Mouse (Mus musculus): ENCODE measurements around the gene Hrc. TPM values are rescaled to one million over a fixed set of nuclear protein-coding genes. Genes with fewer than 3 reads are reported as not detected.

The Hrc gene
- polyA plus RNA-seq, 1 experiment from 2014 or later = 2.0 TPM

DNA sequence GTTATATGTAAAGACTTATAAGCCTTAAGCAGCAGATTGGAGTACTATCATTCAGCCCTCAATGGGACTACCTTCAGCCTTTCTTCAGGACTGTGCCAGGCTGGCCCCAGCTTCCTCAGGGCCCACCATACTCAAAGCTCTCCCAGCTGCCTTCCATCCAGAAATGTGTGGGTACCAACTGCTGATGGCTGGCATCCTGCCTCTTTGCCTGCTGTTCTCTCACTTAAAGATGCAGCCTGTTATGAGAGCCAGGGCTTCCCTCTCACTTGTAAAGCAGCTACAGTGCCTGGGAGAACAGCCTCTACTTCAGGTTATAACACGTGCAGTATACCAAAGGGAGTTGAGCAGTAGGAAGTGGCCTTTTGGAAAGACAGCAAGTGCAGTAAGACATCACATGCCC is 41.0 kb downstream of the Hrc start:
- 83% methylated on average over 1 of the region's 1 CpGs for WGBS
- peaks cover 66% of the 10 kb centered on the region for H3K36me3 ChIP-seq (ENCODE audit: control insufficient read depth, insufficient read depth, low read length)
- H3K4me1 ChIP-seq (replicated peaks; ENCODE audit: control insufficient read depth, insufficient read depth, low read length) = no peaks in the 10 kb centered on the region
- no peaks in the 10 kb centered on the region for H3K9me3 ChIP-seq (ENCODE audit: control insufficient read depth, low read length)
- no peak for ATAC-seq (ENCODE audit: low read depth)
- H3K27me3 ChIP-seq (ENCODE audit: control insufficient read depth, insufficient read depth, low read depth, low read length) = no peaks in the 10 kb centered on the region
- H3K4me3 ChIP-seq (ENCODE audit: low read length) = no peak overlapping the region
- no peak overlapping the region for H3K4me2 ChIP-seq (ENCODE audit: low read depth, low read length)
- no peak overlapping the region for H3K27ac ChIP-seq (ENCODE audit: low read length)
- no peak overlapping the region for H3K9ac ChIP-seq (ENCODE audit: low read length)

DNA sequence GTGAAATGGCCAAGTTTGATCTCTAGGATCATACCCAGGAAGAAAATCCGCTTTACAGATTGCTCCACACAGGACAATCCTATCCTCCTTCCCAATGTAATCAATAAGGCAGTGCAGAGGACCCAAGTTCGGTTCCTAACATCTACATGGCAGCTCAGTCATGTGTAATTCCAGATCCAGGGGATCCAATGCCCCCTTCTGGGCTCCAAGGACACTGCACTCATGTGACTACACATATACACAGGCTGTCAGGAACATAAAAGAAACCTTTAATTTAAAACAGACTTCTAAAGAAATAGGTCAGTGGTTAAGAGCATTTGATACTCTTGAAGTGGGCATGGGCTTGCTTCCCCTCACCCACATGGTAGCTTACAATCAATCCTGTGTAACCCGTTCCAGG is 51.0 kb downstream of the Hrc start:
- H3K36me3 ChIP-seq (ENCODE audit: control insufficient read depth, insufficient read depth, low read length) = peaks cover 80% of the 10 kb centered on the region
- H3K9ac ChIP-seq (ENCODE audit: low read length) = no peak overlapping the region
- WGBS = 82% methylated on average over 3 of the region's 3 CpGs
- H3K4me1 ChIP-seq (replicated peaks; ENCODE audit: control insufficient read depth, insufficient read depth, low read length) = no peaks in the 10 kb centered on the region
- no peak overlapping the region for H3K4me2 ChIP-seq (ENCODE audit: low read depth, low read length)
- H3K9me3 ChIP-seq (ENCODE audit: control insufficient read depth, low read length) = no peaks in the 10 kb centered on the region
- ATAC-seq (ENCODE audit: low read depth) = no peak
- no peak overlapping the region for H3K4me3 ChIP-seq (ENCODE audit: low read length)
- no peak overlapping the region for H3K27ac ChIP-seq (ENCODE audit: low read length)
- no peaks in the 10 kb centered on the region for H3K27me3 ChIP-seq (ENCODE audit: control insufficient read depth, insufficient read depth, low read depth, low read length)

Other genes starting within 250 kb of the Hrc start
- 308 and 326 TPM in 2 replicates for gene Rcn3, start 243.1 kb upstream of the Hrc start, polyA plus RNA-seq (2015; fragmentation: Nextera tagmentation; extraction: Ambion mirVana)
- 93.7 and 97.1 TPM in 2 replicates for gene Fcgrt, start 231.4 kb upstream of the Hrc start, polyA plus RNA-seq (2015; fragmentation: Nextera tagmentation; extraction: Ambion mirVana)
- 1,430 and 1,443 TPM in 2 replicates for gene Rps11, start 210.9 kb upstream of the Hrc start, polyA plus RNA-seq (2015; fragmentation: Nextera tagmentation; extraction: Ambion mirVana)
- 1,289 and 1,305 TPM in 2 replicates for gene Rpl13a, start 206.5 kb upstream of the Hrc start, polyA plus RNA-seq (2015; fragmentation: Nextera tagmentation; extraction: Ambion mirVana)
- gene Gm45713, start 199.1 kb upstream of the Hrc start, polyA plus RNA-seq (2015; fragmentation: Nextera tagmentation; extraction: Ambion mirVana) = 0.31 and 0.60 TPM in 2 replicates
- 2.4 and 3.0 TPM in 2 replicates for gene Flt3l, start 198.9 kb upstream of the Hrc start, polyA plus RNA-seq (2015; fragmentation: Nextera tagmentation; extraction: Ambion mirVana)
- gene Pih1d1, start 181.0 kb upstream of the Hrc start, polyA plus RNA-seq (2015; fragmentation: Nextera tagmentation; extraction: Ambion mirVana) = 99.2 and 100 TPM in 2 replicates
- gene Aldh16a1, start 180.7 kb upstream of the Hrc start, polyA plus RNA-seq (2015; fragmentation: Nextera tagmentation; extraction: Ambion mirVana) = 55.4 and 57.4 TPM in 2 replicates
- gene Slc17a7, start 171.3 kb upstream of the Hrc start, polyA plus RNA-seq (2015; fragmentation: Nextera tagmentation; extraction: Ambion mirVana) = 0.34 and 0.99 TPM in 2 replicates
- gene Gfy, start 155.7 kb upstream of the Hrc start, polyA plus RNA-seq (2015; fragmentation: Nextera tagmentation; extraction: Ambion mirVana) = not detected in 2 replicates
- not detected in 2 replicates for gene Pth2, start 154.3 kb upstream of the Hrc start, polyA plus RNA-seq (2015; fragmentation: Nextera tagmentation; extraction: Ambion mirVana)
- 1.3 TPM in 2 replicates for gene Ccdc155, start 130.4 kb upstream of the Hrc start, polyA plus RNA-seq (2015; fragmentation: Nextera tagmentation; extraction: Ambion mirVana)
- gene Dkkl1, start 123.1 kb upstream of the Hrc start, polyA plus RNA-seq (2015; fragmentation: Nextera tagmentation; extraction: Ambion mirVana) = 0.84 and 1.6 TPM in 2 replicates
- gene Tead2, start 119.5 kb upstream of the Hrc start, polyA plus RNA-seq (2015; fragmentation: Nextera tagmentation; extraction: Ambion mirVana) = 134 and 148 TPM in 2 replicates
- gene Cd37, start 96.2 kb upstream of the Hrc start, polyA plus RNA-seq (2015; fragmentation: Nextera tagmentation; extraction: Ambion mirVana) = 3.0 and 4.6 TPM in 2 replicates
- 0.23 TPM in 1 of 2 replicates, not detected in the other for gene Slc6a16, start 94.2 kb upstream of the Hrc start, polyA plus RNA-seq (2015; fragmentation: Nextera tagmentation; extraction: Ambion mirVana)
- gene Slc6a21, start 57.8 kb upstream of the Hrc start, polyA plus RNA-seq (2015; fragmentation: Nextera tagmentation; extraction: Ambion mirVana) = not detected in 2 replicates
- 19.6 and 25.0 TPM in 2 replicates for gene Trpm4, start 1.5 kb upstream of the Hrc start, polyA plus RNA-seq (2015; fragmentation: Nextera tagmentation; extraction: Ambion mirVana)
- 2.2 and 2.5 TPM in 2 replicates for gene Ppfia3, start 31.7 kb downstream of the Hrc start, polyA plus RNA-seq (2015; fragmentation: Nextera tagmentation; extraction: Ambion mirVana)
- 0.53 TPM in 2 replicates for gene Lin7b, start 35.3 kb downstream of the Hrc start, polyA plus RNA-seq (2015; fragmentation: Nextera tagmentation; extraction: Ambion mirVana)
- 181 and 191 TPM in 2 replicates for gene Snrnp70, start 60.5 kb downstream of the Hrc start, polyA plus RNA-seq (2015; fragmentation: Nextera tagmentation; extraction: Ambion mirVana)
- gene Kcna7, start 70.4 kb downstream of the Hrc start, polyA plus RNA-seq (2015; fragmentation: Nextera tagmentation; extraction: Ambion mirVana) = not detected in 2 replicates
- gene Ntf5, start 78.4 kb downstream of the Hrc start, polyA plus RNA-seq (2015; fragmentation: Nextera tagmentation; extraction: Ambion mirVana) = 3.2 and 3.5 TPM in 2 replicates
- 2.3 and 3.3 TPM in 2 replicates for gene Lhb, start 85.5 kb downstream of the Hrc start, polyA plus RNA-seq (2015; fragmentation: Nextera tagmentation; extraction: Ambion mirVana)
- 53.8 and 54.1 TPM in 2 replicates for gene Gys1, start 99.6 kb downstream of the Hrc start, polyA plus RNA-seq (2015; fragmentation: Nextera tagmentation; extraction: Ambion mirVana)
- gene Ruvbl2, start 102.8 kb downstream of the Hrc start, polyA plus RNA-seq (2015; fragmentation: Nextera tagmentation; extraction: Ambion mirVana) = 159 and 160 TPM in 2 replicates
- gene Ftl1, start 124.6 kb downstream of the Hrc start, polyA plus RNA-seq (2015; fragmentation: Nextera tagmentation; extraction: Ambion mirVana) = 4,912 and 5,024 TPM in 2 replicates
- 135 and 136 TPM in 2 replicates for gene Bax, start 131.6 kb downstream of the Hrc start, polyA plus RNA-seq (2015; fragmentation: Nextera tagmentation; extraction: Ambion mirVana)
- 0.39 and 0.57 TPM in 2 replicates for gene Tulp2, start 146.6 kb downstream of the Hrc start, polyA plus RNA-seq (2015; fragmentation: Nextera tagmentation; extraction: Ambion mirVana)
- gene Gm45808, start 151.5 kb downstream of the Hrc start, polyA plus RNA-seq (2015; fragmentation: Nextera tagmentation; extraction: Ambion mirVana) = not detected in 2 replicates
- 3.6 and 3.7 TPM in 2 replicates for gene Dhdh, start 153.5 kb downstream of the Hrc start, polyA plus RNA-seq (2015; fragmentation: Nextera tagmentation; extraction: Ambion mirVana)
- gene Nucb1, start 175.1 kb downstream of the Hrc start, polyA plus RNA-seq (2015; fragmentation: Nextera tagmentation; extraction: Ambion mirVana) = 254 and 266 TPM in 2 replicates
- 22.4 and 29.0 TPM in 2 replicates for gene Ppp1r15a, start 191.0 kb downstream of the Hrc start, polyA plus RNA-seq (2015; fragmentation: Nextera tagmentation; extraction: Ambion mirVana)
- gene Plekha4, start 191.0 kb downstream of the Hrc start, polyA plus RNA-seq (2015; fragmentation: Nextera tagmentation; extraction: Ambion mirVana) = 2.3 and 3.4 TPM in 2 replicates
- gene Hsd17b14, start 219.6 kb downstream of the Hrc start, polyA plus RNA-seq (2015; fragmentation: Nextera tagmentation; extraction: Ambion mirVana) = 0.72 and 0.84 TPM in 2 replicates
- 59.5 and 60.0 TPM in 2 replicates for gene Bcat2, start 234.9 kb downstream of the Hrc start, polyA plus RNA-seq (2015; fragmentation: Nextera tagmentation; extraction: Ambion mirVana)

Data from lung, embryonic 16.5 days (tissue).